Mouse (Mus musculus): ENCODE data around the gene Trex1. TPM values are rescaled to one million over a fixed set of nuclear protein-coding genes. Genes with fewer than 3 reads are reported as not detected.

Trex1 gene
- 210 and 228 TPM in 2 replicates for polyA plus RNA-seq (2012; rRNA removed)

DNA sequence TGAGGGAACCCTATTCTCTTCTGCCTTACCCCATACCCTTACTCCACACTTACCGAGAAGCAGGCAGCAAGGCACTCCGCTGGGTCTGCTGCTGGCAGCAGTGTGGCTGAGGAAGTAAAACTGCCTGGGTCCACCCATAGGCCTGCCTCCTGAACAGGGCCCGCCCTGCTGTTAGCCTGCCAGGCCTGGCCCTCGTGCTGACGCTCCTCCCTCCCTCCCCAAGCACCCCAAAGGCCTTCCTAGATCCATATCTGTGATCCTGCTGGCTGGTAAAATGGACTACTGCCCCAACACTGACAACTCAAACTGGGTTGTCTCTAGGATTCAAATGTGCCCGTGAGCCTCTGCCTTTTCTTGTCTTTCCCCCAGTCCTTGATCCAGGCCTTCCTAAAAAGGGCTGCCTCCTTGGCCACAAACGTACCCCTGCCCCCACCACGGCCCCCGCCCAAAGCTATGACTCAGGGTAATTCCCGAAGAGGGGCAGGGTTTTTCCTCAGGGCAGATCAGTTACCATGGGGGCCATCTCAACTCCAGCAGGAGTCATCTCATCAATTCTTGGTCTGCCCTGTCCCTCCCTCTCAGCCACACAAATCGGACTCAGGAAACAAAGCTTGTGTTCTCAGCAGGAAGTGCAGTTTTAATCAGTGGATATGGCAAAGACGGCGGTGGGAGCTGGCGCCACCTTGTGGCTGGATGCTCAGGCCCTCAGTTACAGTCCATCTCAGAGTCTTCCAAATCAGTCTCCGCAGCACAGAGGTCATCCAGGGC, at the start of gene Trex1:
Gene Trex1 (minus strand): TSS at position 599 of the 768 bp plus-strand sequence.
- Histone ChIP-seq H3K36me3 (ENCODE audit: control insufficient read depth, insufficient read depth, low read length) (peaks cover 25% of the 10 kb centered on the region), H3K4me3 (ENCODE audit: control insufficient read depth, insufficient read depth, low read length) (peak within 1 kb of the TSS; percentile 53), H3K27me3 (ENCODE audit: control insufficient read depth, insufficient read depth, low read length) (no peaks in the 10 kb centered on the region), H3K4me1 (replicated peaks; ENCODE audit: control insufficient read depth, insufficient read depth, low read length) (peaks cover 43% of the 10 kb centered on the region), H3K27ac (ENCODE audit: control insufficient read depth, insufficient read depth, low read length) (peak within 1 kb of the TSS; percentile 73)
- TF ChIP-seq POLR2A (IDR thresholded peaks at IDR 0.05; ENCODE audit: control insufficient read depth, extremely low read depth, insufficient read depth, low read length, poor library complexity) (peak; percentile 54; the same call in 1 of the 2 replicates), CTCF (IDR thresholded peaks at IDR 0.05; ENCODE audit: borderline replicate concordance, control insufficient read depth, extremely low read depth, insufficient read depth, low read length, poor library complexity) (peak; percentile 94; the same call in 1 of the 2 replicates)
- peak; percentile 84 for DNase-seq
- WGBS = 3% methylated on average over 15 of the region's 15 CpGs

- no peaks in the 10 kb centered on the region for H3K27me3 ChIP-seq (ENCODE audit: control insufficient read depth, insufficient read depth, low read length)
- H3K4me1 ChIP-seq (replicated peaks; ENCODE audit: control insufficient read depth, insufficient read depth, low read length) = no peaks in the 10 kb centered on the region
- TF ChIP-seq CTCF (IDR thresholded peaks at IDR 0.05; ENCODE audit: borderline replicate concordance, control insufficient read depth, extremely low read depth, insufficient read depth, low read length, poor library complexity) = no peak
- no peak for TF ChIP-seq POLR2A (IDR thresholded peaks at IDR 0.05; ENCODE audit: control insufficient read depth, extremely low read depth, insufficient read depth, low read length, poor library complexity)
- 73% methylated on average over 6 of the region's 6 CpGs for WGBS
- H3K27ac ChIP-seq (ENCODE audit: control insufficient read depth, insufficient read depth, low read length) = no peak overlapping the region
- no peak overlapping the region for H3K4me3 ChIP-seq (ENCODE audit: control insufficient read depth, insufficient read depth, low read length)
- DNase-seq = no peak
- H3K36me3 ChIP-seq (ENCODE audit: control insufficient read depth, insufficient read depth, low read length) = no peaks in the 10 kb centered on the region
These were observed 47.8 kb upstream of the Trex1 start for GRCm38 (mm10) chr9:109107341-109107740.

DNA sequence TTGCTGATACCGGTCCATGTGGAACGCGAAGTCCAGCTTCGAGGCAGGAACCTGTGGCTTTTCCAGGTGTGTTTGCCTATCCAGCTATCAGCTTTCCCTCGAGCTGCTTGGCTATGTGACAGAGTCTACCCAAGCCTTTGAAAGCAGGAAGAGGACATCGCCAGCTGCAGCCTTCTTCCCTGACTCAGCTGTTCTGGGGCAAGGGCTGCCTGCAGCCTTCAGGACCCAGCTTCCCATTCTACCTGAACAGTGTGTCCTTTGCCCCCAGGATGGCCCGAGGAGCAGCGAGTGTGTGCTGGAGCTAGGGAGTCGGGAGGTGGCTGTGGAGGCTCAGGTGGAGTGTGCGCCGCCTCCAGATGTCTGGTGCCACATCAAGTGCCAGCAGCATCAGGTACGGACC, 46.1 kb upstream of the Trex1 start:
- no peak overlapping the region for H3K27ac ChIP-seq (ENCODE audit: control insufficient read depth, insufficient read depth, low read length)
- whole genome bisulfite sequencing = 62% methylated on average over 12 of the region's 12 CpGs
- H3K4me1 ChIP-seq (replicated peaks; ENCODE audit: control insufficient read depth, insufficient read depth, low read length) = no peaks in the 10 kb centered on the region; the same call in 1 of the 2 replicates
- no peaks in the 10 kb centered on the region for H3K27me3 ChIP-seq (ENCODE audit: control insufficient read depth, insufficient read depth, low read length)
- no peak for DNase-seq
- TF ChIP-seq CTCF (IDR thresholded peaks at IDR 0.05; ENCODE audit: borderline replicate concordance, control insufficient read depth, extremely low read depth, insufficient read depth, low read length, poor library complexity) (no peak), POLR2A (IDR thresholded peaks at IDR 0.05; ENCODE audit: control insufficient read depth, extremely low read depth, insufficient read depth, low read length, poor library complexity) (no peak)
- no peak overlapping the region for H3K4me3 ChIP-seq (ENCODE audit: control insufficient read depth, insufficient read depth, low read length)
- no peaks in the 10 kb centered on the region for H3K36me3 ChIP-seq (ENCODE audit: control insufficient read depth, insufficient read depth, low read length)

GRCm38 (mm10) chr9:109105011-109105410, 45.5 kb upstream of the Trex1 start:
- TF ChIP-seq CTCF (IDR thresholded peaks at IDR 0.05; ENCODE audit: borderline replicate concordance, control insufficient read depth, extremely low read depth, insufficient read depth, low read length, poor library complexity) = no peak
- TF ChIP-seq POLR2A (IDR thresholded peaks at IDR 0.05; ENCODE audit: control insufficient read depth, extremely low read depth, insufficient read depth, low read length, poor library complexity) = no peak
- Histone ChIP-seq H3K27me3 (ENCODE audit: control insufficient read depth, insufficient read depth, low read length) (no peaks in the 10 kb centered on the region), H3K4me1 (replicated peaks; ENCODE audit: control insufficient read depth, insufficient read depth, low read length) (peaks cover 3% of the 10 kb centered on the region; the same call in 1 of the 2 replicates), H3K36me3 (ENCODE audit: control insufficient read depth, insufficient read depth, low read length) (no peaks in the 10 kb centered on the region), H3K4me3 (ENCODE audit: control insufficient read depth, insufficient read depth, low read length) (no peak overlapping the region), H3K27ac (ENCODE audit: control insufficient read depth, insufficient read depth, low read length) (no peak overlapping the region)
- no peak for DNase-seq
- 86% methylated on average over 12 of the region's 12 CpGs for WGBS

DNA sequence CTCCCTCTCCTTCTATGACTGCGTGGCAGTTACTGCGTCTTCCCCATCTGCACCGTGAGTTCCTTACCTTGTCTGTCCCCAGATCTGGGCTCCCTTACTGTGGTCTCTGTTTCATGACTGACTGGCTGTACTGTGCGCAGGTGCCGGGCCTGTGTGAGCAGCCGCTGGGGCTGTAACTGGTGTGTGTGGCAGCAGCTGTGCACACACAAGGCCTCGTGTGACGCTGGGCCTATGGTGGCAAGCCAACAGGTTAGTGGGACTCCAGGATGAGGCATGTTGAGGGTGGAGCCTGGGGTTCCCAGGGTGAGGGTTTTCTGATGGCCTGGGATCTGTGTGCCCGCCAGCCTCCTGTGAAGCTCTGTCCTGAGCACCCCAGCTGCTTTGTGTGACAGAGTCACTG, 44.5 kb upstream of the Trex1 start:
- Histone ChIP-seq H3K36me3 (ENCODE audit: control insufficient read depth, insufficient read depth, low read length) (no peaks in the 10 kb centered on the region), H3K4me1 (replicated peaks; ENCODE audit: control insufficient read depth, insufficient read depth, low read length) (peaks cover 3% of the 10 kb centered on the region; the same call in 1 of the 2 replicates), H3K4me3 (ENCODE audit: control insufficient read depth, insufficient read depth, low read length) (no peak overlapping the region), H3K27me3 (ENCODE audit: control insufficient read depth, insufficient read depth, low read length) (no peaks in the 10 kb centered on the region), H3K27ac (ENCODE audit: control insufficient read depth, insufficient read depth, low read length) (no peak overlapping the region)
- DNase-seq = no peak
- 77% methylated on average over 9 of the region's 9 CpGs for WGBS
- no peak for TF ChIP-seq POLR2A (IDR thresholded peaks at IDR 0.05; ENCODE audit: control insufficient read depth, extremely low read depth, insufficient read depth, low read length, poor library complexity)
- no peak for TF ChIP-seq CTCF (IDR thresholded peaks at IDR 0.05; ENCODE audit: borderline replicate concordance, control insufficient read depth, extremely low read depth, insufficient read depth, low read length, poor library complexity)

DNA sequence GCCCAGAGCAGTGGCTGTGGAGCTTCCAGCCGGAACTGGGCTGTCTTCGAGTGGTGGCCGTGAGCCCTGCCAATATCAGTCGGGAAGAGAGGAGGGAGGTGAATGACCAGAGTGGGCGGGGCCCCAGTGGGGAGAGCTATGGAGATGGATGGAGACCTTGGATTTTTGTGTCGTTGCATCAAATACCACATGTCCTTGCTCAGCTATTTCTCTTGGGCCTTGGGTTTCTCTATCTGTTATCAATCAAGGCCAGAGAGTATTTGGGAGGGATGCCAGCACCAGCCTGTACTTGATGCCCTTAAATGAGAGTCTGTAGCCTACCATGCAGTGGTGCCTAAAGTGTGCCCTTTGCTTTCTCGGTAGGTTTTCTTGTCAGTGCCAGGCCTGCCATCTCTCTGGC, 43.7 kb upstream of the Trex1 start:
- TF ChIP-seq CTCF (IDR thresholded peaks at IDR 0.05; ENCODE audit: borderline replicate concordance, control insufficient read depth, extremely low read depth, insufficient read depth, low read length, poor library complexity) = no peak
- TF ChIP-seq POLR2A (IDR thresholded peaks at IDR 0.05; ENCODE audit: control insufficient read depth, extremely low read depth, insufficient read depth, low read length, poor library complexity) = no peak
- no peaks in the 10 kb centered on the region for H3K27me3 ChIP-seq (ENCODE audit: control insufficient read depth, insufficient read depth, low read length)
- no peak overlapping the region for H3K4me3 ChIP-seq (ENCODE audit: control insufficient read depth, insufficient read depth, low read length)
- H3K27ac ChIP-seq (ENCODE audit: control insufficient read depth, insufficient read depth, low read length) = no peak overlapping the region
- H3K36me3 ChIP-seq (ENCODE audit: control insufficient read depth, insufficient read depth, low read length) = no peaks in the 10 kb centered on the region
- DNase-seq = no peak
- WGBS = 83% methylated on average over 7 of the region's 7 CpGs
- H3K4me1 ChIP-seq (replicated peaks; ENCODE audit: control insufficient read depth, insufficient read depth, low read length) = peaks cover 3% of the 10 kb centered on the region; the same call in 1 of the 2 replicates

All from thymus, adult 2 months (tissue).